Mouse (Mus musculus) common myeloid progenitor, adult 5-6 weeks (primary cell): ENCODE measurements around the gene Trafd1. TPM values are rescaled to one million over a fixed set of nuclear protein-coding genes. Genes with fewer than 3 reads are reported as not detected.
"Not testable (repeated sequence)": the region's sequence is repeated elsewhere in the genome, so short reads cannot be mapped to it uniquely, and the experiment has no call there.

Experiments used
- ATAC-seq: replicated peaks from 2 replicates; pipeline ENCODE4 v1.8.0; 2016; ENCODE audit warnings: low read depth, mild to moderate bottlenecking, moderate TSS enrichment, inconsistent platforms; ENCODE audit not compliant: poor library complexity, severe bottlenecking
- total RNA-seq: library from RNA; stranded (forward); fragments of 200-1000, 187-1606 nt; gene quantifications from 2 replicates; pipeline ENCODE4 v1.2.3, GENCODE M21; 2017

Gene Trafd1
- total RNA-seq, 1 experiment from 2014 or later, result 45.0 TPM

DNA sequence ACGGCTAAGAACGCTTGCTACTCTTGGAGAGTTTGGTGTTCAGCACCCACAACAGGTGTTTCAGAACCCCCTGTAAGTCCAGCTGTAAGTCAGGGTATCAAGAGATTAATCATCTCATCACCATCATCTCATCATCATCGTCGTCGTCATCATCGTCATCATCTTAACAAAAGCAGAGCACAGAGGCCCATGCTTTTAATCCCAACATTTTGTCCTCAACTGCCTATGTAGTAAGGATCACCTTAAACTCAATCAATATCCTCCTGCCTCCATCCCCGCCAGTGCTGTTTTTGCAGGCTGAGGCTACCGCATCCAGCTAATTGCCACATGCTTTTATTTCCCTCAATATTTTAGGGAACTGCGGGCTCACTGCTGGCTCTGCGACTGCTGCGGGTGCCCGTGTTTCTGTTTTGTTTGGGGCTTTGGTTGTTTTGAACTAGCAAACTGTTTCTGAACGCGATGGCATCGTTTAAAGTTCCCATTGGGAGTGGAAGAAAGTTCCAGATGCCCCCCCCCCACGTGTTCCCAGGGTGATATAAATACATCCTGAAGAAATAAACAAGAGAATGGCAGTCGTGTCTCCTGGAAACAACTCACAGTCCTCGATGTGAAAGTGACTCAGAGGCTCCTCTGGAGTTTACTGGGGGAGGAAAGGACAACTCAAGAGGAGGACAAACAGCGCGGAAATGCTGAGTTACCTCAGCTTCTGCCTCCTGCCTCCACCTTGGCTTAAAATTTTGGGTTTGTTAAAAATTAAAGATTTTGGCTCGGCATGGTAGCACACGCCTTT is 883 bp upstream of the Trafd1 start:
- no peak for ATAC-seq

- peak; percentile 6; the same call in 1 of the 2 replicates for ATAC-seq
These were observed 523 bp downstream of the Trafd1 start for GRCm38 (mm10) chr5:121384757-121385460.

- ATAC-seq, result no peak
These were observed 1.3 kb downstream of the Trafd1 start for GRCm38 (mm10) chr5:121383857-121384756.

- no peak for ATAC-seq
These were observed 4.7 kb downstream of the Trafd1 start for GRCm38 (mm10) chr5:121380692-121381091.

GRCm38 (mm10) chr5:121378678-121379256 is 6.7 kb downstream of the Trafd1 start:
- no peak for ATAC-seq

DNA sequence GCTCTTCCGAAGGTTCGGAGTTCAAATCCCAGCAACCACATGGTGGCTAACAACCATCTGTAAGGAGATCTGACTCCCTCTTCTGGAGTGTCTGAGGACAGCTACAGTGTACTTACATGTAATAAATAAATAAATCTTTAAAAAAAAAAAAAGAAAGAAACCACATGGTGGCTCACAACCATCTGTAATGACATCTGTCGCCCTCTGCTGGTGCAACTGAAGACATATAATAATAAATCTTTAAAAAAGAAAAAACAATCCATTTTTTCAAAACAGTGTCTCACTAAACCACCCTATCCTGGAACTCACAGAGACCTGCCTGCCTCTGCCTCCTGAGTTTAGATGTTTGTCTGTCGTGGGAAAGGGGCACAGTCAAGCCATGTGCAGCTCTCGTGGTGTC is 8.5 kb downstream of the Trafd1 start:
- not testable (repeated sequence) for ATAC-seq

DNA sequence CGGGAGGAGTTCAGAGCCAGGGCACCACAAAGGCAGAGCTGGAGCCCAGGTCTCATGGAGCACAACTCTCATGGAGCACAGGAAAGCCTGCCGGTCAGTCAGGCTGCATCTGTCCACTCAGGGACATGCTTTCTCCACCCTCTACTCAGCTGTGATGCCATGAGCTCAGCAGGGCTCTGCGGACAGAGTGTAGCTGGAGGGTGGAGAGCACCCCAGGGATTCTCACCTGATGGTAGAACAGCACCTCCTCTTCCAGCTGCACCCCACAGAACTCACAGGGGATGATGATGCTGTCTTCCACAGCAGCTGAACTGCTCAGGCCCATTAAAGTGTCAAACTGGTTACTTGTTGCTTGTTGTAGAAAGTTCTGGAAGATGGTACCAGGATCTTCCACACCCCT is 10.6 kb downstream of the Trafd1 start:
- ATAC-seq, result no peak

- no peak for ATAC-seq
These were observed 13.7 kb downstream of the Trafd1 start for GRCm38 (mm10) chr5:121371712-121372111.

- ATAC-seq, result no peak
These were observed 18.2 kb downstream of the Trafd1 start for GRCm38 (mm10) chr5:121367255-121367654.

GRCm38 (mm10) chr5:121366449-121367225 is 18.8 kb downstream of the Trafd1 start:
- ATAC-seq, result no peak

DNA sequence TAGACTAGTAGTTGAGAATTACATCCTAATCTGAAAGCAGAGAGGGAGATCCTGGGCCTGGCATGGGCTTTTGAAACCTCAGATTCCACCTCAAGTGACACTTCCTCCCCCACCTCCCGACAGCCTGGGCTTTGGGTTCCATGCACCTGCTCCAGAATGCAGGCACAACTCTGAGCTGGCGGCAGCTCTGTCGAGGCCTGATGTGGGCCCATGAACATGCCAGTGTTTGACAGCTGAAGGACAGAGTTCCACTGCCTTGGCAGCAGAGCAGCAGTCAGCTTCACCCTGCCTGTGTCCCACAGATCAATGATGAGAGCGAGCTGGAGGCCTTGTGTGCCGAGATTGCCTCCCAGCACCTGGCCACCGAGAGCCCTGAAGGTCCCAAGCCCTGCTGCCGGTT is 22.0 kb downstream of the Trafd1 start:
- ATAC-seq, result no peak

DNA sequence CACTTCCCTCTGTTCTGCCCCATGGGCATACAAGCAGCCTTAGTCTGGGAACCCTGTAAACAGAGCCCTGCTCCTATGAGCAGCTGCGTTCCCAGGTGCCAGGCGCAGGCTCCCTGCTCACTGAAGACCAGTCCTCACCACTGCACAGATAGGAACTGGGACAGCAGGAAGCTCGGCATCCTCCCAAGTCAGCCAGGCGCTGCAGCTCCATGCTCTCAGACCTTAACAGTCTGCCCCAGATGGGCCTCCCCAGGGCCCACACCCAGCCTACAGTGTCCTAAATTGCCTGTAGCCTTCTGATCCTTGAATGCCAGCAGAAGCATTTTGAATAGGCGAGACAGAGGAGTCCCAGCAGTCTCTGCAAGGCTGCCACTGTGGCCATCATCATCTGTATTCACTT is 23.7 kb downstream of the Trafd1 start:
- no peak for ATAC-seq

DNA sequence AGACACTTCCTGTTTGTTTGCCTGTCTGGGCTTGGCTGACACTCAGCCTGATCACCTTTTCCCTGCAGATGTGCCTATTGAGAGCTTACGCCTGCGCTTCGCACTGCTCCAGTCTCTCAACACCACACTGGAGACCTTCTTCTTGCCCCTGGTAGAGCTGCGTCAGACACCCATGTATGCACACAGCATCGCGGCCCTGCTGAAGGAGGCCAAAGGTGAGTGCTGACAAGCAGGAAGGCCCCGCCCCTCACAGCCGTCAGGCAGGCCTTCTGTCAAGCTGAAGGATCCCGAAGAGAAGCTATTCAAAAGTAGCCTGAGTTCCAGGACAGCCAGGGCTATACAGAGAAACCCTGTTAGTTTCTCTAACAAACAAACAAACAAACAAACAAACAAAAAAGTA is 26.2 kb downstream of the Trafd1 start:
- ATAC-seq, result no peak

- ATAC-seq, result 0 out of 2 replicates have a peak, but pooled peaks have one; percentile 24
These were observed 41.4 kb downstream of the Trafd1 start for GRCm38 (mm10) chr5:121343997-121344396.

- ATAC-seq, result no peak
These were observed 42.9 kb downstream of the Trafd1 start for GRCm38 (mm10) chr5:121342490-121342889.

GRCm38 (mm10) chr5:121340965-121341473 is 44.4 kb downstream of the Trafd1 start:
- peak; percentile 39 for ATAC-seq

DNA sequence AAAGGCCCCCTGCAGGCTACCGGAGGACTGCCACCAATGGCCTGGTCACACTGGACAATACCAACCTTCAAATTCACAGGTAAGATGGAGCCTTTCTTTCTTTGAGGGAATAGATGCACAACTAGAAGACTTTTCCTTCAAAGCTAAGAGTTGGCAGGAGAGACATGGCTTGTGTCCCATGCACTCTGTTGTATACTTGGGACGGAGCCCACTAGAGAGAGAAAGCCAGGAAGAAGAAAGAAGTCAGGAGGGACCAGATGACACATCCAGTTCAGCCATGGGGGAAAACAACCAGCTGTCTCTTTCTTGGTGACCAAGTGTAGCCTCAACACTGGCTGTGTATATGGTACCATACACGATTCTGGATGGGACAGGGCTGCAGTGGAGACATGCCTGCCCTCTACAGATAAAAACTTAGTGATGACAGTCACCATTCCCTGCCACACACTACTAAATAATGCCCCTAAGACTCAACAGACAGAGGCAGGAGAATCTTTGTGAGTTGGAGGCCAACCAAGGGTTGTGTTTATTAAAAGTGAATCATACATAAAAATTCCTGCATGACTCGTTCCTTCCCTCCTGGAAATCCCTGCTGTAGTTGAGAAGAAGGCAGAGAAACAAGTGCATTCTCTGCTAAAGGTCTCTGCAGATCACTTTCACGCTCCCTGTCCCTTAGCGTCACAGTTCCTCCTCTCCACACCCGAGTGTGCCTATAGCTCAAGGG is 45.8 kb downstream of the Trafd1 start:
- ATAC-seq, result no peak

DNA sequence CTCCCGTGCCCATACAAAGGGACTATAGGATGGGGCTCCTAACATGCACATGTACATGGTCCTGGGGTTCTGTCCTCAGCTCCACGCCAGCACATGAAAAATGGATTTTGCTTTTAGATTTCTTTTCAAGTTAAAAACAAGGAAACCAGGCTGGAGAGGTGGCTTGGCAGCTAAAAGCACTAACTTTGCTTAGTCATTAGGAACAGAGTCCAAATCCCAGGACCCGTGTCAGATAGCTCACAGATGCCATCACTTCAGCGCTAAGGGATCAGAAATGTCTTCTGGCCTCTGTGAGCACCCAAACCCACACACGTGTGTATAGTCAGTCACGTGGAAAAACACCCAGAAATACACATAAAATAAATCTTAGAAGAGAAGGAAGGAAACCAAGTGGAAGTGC is 48.7 kb downstream of the Trafd1 start:
- ATAC-seq, result no peak

- ATAC-seq, result no peak
These were observed 49.4 kb downstream of the Trafd1 start for GRCm38 (mm10) chr5:121336009-121336408.
